Mouse (Mus musculus) c-Kit-positive CD71-positive TER-119-negative erythroid progenitor cells, embryonic 14.5 days (primary cell): ENCODE measurements around the gene Rgs3.

Experiments
- DNase-seq: peaks from one replicate; pipeline ENCODE4 v3.0.0-alpha.2; 2013; ENCODE audit warnings: low read depth

The Rgs3 gene

GRCm38 (mm10) chr4:62723795-62724194 is 164.1 kb downstream of the Rgs3 start:
- DNase-seq, result no peak

GRCm38 (mm10) chr4:62726282-62726937 is 166.8 kb downstream of the Rgs3 start:
- DNase-seq, result no peak

GRCm38 (mm10) chr4:62727541-62728303 is 168.1 kb downstream of the Rgs3 start:
- DNase-seq, result no peak

GRCm38 (mm10) chr4:62728471-62728870 is 168.8 kb downstream of the Rgs3 start:
- DNase-seq, result no peak

- DNase-seq, result no peak
Measured at GRCm38 (mm10) chr4:62729191-62729590, 169.5 kb downstream of the Rgs3 start.

- no peak for DNase-seq
Measured at GRCm38 (mm10) chr4:62729941-62730340, 170.3 kb downstream of the Rgs3 start.

GRCm38 (mm10) chr4:62730861-62731260 is 171.2 kb downstream of the Rgs3 start:
- no peak for DNase-seq

- DNase-seq, result no peak
Measured at GRCm38 (mm10) chr4:62731531-62732063, 171.9 kb downstream of the Rgs3 start.

- no peak for DNase-seq
Measured at GRCm38 (mm10) chr4:62732096-62732495, 172.4 kb downstream of the Rgs3 start.

GRCm38 (mm10) chr4:62732840-62733239 is 173.2 kb downstream of the Rgs3 start:
- DNase-seq, result no peak

GRCm38 (mm10) chr4:62733938-62734337 is 174.3 kb downstream of the Rgs3 start:
- no peak for DNase-seq

- DNase-seq, result no peak
Measured at GRCm38 (mm10) chr4:62735291-62735690, 175.6 kb downstream of the Rgs3 start.

- no peak for DNase-seq
Measured at GRCm38 (mm10) chr4:62735878-62736277, 176.2 kb downstream of the Rgs3 start.

GRCm38 (mm10) chr4:62736421-62736820 is 176.8 kb downstream of the Rgs3 start:
- DNase-seq, result no peak

- no peak for DNase-seq
Measured at GRCm38 (mm10) chr4:62736904-62737303, 177.3 kb downstream of the Rgs3 start.

- no peak for DNase-seq
Measured at GRCm38 (mm10) chr4:62737983-62738695, 178.5 kb downstream of the Rgs3 start.

- DNase-seq, result no peak
Measured at GRCm38 (mm10) chr4:62738996-62739395, 179.3 kb downstream of the Rgs3 start.

- DNase-seq, result no peak
Measured at GRCm38 (mm10) chr4:62739591-62739990, 179.9 kb downstream of the Rgs3 start.

- DNase-seq, result peak; percentile 10
Measured at GRCm38 (mm10) chr4:62740282-62741054, 180.8 kb downstream of the Rgs3 start.

- DNase-seq, result no peak
Measured at GRCm38 (mm10) chr4:62741055-62741453, 181.4 kb downstream of the Rgs3 start.

GRCm38 (mm10) chr4:62741601-62742000 is 182.0 kb downstream of the Rgs3 start:
- no peak for DNase-seq
